Mouse (Mus musculus): ENCODE data around the gene Fbxo47.

The Fbxo47 gene

GRCm38 (mm10) chr11:97883918-97884600 lies at the start of gene Fbxo47:
TSS of gene Fbxo47 (minus strand) at chr11:97884154.
- peak; percentile 100 for DNase-seq

GRCm38 (mm10) chr11:97933553-97933952 lies 49.6 kb upstream of the Fbxo47 start:
- DNase-seq, result no peak

GRCm38 (mm10) chr11:97928905-97929304 lies 45.0 kb upstream of the Fbxo47 start:
- peak; percentile 93 for DNase-seq

GRCm38 (mm10) chr11:97924217-97924616 lies 40.3 kb upstream of the Fbxo47 start:
- DNase-seq, result no peak

GRCm38 (mm10) chr11:97923639-97924038 lies 39.7 kb upstream of the Fbxo47 start:
- DNase-seq, result no peak

GRCm38 (mm10) chr11:97915974-97916503 lies 32.1 kb upstream of the Fbxo47 start:
- DNase-seq, result no peak

GRCm38 (mm10) chr11:97915471-97915870 lies 31.5 kb upstream of the Fbxo47 start:
- no peak for DNase-seq

GRCm38 (mm10) chr11:97913111-97913510 lies 29.2 kb upstream of the Fbxo47 start:
- DNase-seq, result no peak

- no peak for DNase-seq
Measured at GRCm38 (mm10) chr11:97908634-97909348, 24.8 kb upstream of the Fbxo47 start.

GRCm38 (mm10) chr11:97907935-97908334 lies 24.0 kb upstream of the Fbxo47 start:
- DNase-seq, result no peak

GRCm38 (mm10) chr11:97906905-97907304 lies 23.0 kb upstream of the Fbxo47 start:
- DNase-seq, result peak; percentile 90

GRCm38 (mm10) chr11:97905941-97906340 lies 22.0 kb upstream of the Fbxo47 start:
- no peak for DNase-seq

- DNase-seq, result no peak
Measured at GRCm38 (mm10) chr11:97905540-97905939, 21.6 kb upstream of the Fbxo47 start.

- DNase-seq, result peak; percentile 92
Measured at GRCm38 (mm10) chr11:97904801-97905200, 20.8 kb upstream of the Fbxo47 start.

- DNase-seq, result no peak
Measured at GRCm38 (mm10) chr11:97901806-97902205, 17.9 kb upstream of the Fbxo47 start.

- DNase-seq, result peak; percentile 98
Measured at GRCm38 (mm10) chr11:97899822-97900221, 15.9 kb upstream of the Fbxo47 start.

GRCm38 (mm10) chr11:97897568-97898185 lies 13.7 kb upstream of the Fbxo47 start:
- peak; percentile 71 for DNase-seq

GRCm38 (mm10) chr11:97896655-97897054 lies 12.7 kb upstream of the Fbxo47 start:
- DNase-seq, result peak; percentile 29

GRCm38 (mm10) chr11:97891821-97892220 lies 7.9 kb upstream of the Fbxo47 start:
- peak; percentile 71 for DNase-seq

GRCm38 (mm10) chr11:97885296-97885915 lies 1.5 kb upstream of the Fbxo47 start:
- DNase-seq, result no peak

GRCm38 (mm10) chr11:97884601-97885185 lies 739 bp upstream of the Fbxo47 start:
- DNase-seq, result peak; percentile 89

- peak; percentile 97 for DNase-seq
Measured at GRCm38 (mm10) chr11:97883542-97883917, 424 bp downstream of the Fbxo47 start.

- DNase-seq, result no peak
Measured at GRCm38 (mm10) chr11:97880362-97880761, 3.6 kb downstream of the Fbxo47 start.

Measured in heart, adult 11 months (tissue).